Mouse (Mus musculus): Measurements from ENCODE around the gene Pgp.
"Not testable (repeated sequence)": the region's sequence is repeated elsewhere in the genome, so short reads cannot be mapped to it uniquely, and the experiment has no call there.

Gene Pgp

DNA sequence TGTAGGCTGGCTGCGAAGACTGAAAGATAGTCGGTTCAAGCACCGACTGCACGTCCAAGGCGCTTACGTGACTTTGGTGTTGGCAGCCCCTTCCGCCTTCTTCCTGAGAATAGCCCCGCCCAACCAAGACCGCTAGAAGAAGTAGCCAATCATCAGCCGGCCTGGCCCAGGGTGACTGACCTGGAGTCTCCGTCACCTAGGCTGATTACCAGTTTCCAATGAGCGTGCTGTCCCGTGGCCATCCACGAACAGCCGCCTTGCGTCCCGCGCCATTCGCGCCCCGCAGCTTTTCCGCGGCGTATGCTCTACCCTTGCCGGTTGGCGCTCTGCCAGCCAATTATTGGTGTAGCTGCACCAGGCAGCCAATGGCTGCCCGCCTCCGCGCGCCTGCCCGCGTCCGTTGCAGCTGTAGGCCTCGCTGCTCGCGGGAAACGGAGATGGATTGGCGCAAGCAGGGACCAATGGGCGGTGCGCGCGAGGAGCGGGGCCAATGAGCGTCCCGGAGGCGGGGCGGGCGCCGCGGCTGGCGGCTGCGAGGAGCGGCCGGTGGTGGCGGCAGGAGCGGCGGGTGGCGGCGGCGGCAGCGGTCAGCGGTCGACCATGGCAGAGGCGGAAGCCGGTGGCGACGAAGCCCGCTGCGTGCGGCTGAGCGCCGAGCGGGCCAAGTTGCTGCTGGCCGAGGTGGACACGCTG is at the start of gene Pgp, which contains the start of gene E4f1:
Pgp (plus strand) TSS at position 483 of the 693 bp plus-strand sequence.
E4f1 (minus strand) TSS at position 404 of the 693 bp plus-strand sequence.
- DNase-seq (ENCODE audit: low spot score) = peak; percentile 99

DNA sequence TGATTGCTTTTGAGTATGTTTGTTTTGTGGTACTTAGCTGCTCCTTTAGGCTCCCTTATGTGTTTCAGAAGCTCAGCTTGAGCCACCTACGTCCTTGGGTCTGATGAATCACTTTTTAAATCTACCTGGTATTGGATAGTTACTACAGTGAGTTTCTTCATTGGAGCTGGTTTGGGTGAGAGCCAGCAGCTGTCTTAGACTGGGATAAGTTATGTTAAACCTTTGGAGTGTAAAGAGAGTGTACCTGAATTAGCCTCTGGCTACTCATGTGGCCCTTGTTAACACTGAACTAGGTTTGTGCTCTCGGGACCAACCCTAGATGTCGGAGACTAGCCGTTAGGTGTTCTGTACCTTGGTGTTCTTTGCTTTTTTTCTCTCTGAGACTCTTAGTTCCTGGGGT is 47.1 kb upstream of the Pgp start:
- DNase-seq (ENCODE audit: low spot score) = no peak

DNA sequence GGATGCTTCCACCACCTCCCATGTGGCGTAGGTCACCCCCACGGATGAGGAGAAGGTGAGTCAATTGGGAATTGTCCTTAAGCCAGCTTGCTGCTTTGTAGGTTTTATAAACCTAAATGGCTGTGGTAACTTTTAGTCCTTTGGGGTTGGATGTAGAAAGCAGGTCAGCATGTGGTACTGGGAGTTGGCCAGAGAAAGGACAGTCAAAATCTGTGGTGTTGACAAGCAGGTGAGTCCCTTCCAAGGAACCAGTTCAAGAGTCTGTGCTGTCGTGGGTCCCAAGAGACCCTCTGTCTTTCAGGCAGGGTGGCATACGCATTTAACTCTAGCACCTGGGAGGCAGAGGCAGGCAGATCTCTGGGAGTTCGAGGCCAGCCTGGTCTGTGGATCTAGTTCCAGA is 45.7 kb upstream of the Pgp start:
- DNase-seq (ENCODE audit: low spot score) = no peak

DNA sequence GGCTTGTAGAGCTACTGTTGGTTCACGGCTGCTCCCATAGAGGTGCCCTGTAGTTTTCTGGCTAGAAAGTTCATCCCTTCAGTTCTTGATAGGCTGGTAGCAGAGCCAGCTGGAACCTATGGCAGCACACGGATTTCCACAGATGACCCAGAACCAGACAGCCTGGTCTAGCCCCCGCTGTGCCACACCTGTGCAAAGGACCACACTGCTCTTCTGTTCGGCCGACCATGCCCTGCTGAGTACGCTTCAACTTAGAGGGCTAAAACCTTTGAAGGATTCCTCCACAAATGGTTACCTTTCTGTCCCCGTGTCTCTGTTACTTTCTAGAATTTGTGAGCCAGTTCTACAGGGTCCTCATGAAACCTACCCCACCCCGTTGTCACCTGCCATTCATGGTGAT is 44.9 kb upstream of the Pgp start:
- not testable (repeated sequence) for DNase-seq (ENCODE audit: low spot score)

DNA sequence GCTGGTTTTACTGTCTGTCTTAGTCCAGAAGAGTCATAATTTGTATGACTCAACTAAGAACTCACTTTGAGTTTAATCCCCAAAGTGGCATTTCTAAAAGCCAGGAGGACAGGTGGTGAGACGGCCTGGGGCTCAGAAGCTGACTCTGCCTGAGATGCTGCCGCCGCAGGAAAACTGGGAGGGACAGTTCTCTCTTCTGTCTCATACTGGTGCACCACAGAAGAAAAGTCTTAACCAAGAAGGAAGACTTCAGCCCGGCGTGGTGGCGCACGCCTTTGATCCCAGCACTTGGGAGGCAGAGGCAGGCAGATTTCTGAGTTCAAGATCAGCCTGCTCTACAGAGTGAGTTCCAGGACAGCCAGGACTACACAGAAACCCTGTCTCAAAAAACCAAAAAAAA is 44.3 kb upstream of the Pgp start:
- DNase-seq (ENCODE audit: low spot score) = no peak

DNA sequence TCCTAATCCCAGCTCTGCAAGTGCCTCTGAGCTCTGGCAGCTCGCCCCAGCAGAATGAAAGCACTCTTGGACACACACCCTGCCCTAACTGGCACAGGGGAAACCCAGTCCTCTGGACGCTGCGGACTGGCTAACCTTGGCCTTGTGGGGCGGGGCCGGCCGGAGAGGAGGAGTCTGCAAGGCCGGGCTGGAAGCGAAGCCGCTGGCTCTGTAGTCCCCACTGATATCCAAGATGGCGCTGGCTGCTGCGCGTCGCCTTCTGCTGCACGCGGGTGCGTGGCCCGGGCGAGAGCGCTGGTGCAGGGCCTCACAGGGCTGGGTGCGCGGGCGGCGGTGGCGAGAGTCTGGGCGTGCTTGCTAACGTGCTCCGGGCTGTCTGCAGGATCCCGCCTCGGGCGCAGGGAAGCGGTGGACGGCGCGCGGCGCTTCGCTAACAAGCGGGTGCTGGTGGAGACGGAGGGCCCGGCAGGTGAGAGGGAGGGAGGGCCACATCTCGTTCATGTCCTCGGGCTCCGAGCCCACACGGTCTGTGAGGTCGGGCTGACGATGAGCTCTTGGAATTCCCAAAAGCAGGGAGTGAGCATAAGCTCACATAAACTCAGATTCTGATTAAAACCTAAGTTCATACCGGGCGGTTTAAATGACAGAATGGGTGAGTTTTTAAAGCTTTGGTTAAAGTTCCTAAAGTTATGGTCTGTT is 43.6 kb upstream of the Pgp start, which contains the start of gene Eci1:
Eci1 (plus strand) TSS at position 171 of the 699 bp plus-strand sequence.
- peak; percentile 87 for DNase-seq (ENCODE audit: low spot score)

DNA sequence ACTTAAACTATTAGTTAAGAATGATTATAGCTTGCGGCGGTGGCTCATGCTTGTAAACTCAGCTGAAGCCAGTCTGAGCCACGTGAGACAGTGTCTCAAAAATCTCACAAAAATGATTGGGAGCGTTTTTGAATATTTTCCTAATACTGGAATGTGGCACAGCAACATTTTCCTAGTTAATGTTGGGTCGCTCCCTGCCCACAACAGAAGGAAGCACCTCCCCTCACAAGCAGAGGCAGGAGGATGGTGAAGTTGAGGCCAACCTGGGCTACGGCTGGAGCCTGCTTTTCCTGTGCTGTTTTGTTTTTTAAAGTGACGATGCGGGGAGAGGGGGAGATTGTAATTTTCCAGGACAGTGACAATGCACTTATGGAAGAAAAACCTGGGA is 43.0 kb upstream of the Pgp start:
- no peak for DNase-seq (ENCODE audit: low spot score)

DNA sequence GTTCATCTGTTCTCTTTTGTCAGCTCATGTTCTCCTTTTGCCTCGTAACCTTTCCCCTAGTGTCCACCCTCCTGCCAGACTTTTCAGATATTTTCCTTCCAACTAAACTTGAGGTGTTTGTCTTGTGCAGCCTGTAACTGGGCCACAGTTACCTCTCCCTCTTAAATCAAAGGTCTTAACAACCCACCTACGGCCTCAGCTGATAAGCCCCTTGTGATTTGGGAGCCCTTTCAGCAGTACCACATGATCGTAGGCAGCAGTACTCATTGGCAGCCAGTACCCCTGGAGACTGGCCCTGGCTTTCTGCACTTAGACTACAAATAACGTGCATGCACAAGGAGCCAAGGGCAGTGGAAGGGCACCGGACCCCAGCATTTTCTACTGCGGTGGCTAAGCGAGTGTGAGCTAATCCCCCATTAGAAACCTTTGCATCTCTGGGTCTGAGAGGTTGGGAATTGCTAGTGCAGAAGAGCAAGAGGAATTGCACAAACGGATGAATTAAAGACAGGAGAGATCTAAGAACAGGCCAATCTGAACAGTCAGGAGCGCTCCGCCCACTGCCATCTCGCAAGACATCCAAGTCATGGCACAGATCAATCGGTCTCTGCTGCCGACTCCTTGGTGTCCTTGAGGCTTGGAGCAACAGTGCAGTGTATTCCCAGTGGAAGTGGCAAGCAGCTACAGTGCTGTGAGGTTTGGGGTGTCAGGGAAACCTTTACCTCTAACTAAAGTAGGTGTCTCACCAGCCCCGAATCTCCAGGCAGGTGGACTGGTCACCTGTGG is 40.8 kb upstream of the Pgp start:
- no peak for DNase-seq (ENCODE audit: low spot score)

DNA sequence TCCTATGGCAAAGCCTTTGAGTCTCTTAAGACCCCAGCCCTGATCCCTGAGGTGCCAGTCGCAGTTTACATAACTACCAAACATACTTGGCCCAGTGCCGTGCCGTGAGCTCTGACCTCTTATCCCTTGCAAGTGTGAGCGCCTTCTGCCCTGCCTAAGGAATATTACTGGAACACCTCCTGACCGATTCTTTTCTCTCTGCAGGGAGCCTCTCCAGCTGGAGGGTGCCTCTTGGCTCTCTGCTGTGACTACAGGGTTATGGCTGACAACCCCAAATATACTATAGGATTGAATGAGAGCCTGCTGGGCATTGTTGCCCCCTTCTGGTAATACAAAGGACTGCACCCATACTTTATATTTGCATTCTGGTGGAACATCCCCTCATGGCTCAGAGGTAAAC is 33.2 kb upstream of the Pgp start:
- peak; percentile 29 for DNase-seq (ENCODE audit: low spot score)

DNA sequence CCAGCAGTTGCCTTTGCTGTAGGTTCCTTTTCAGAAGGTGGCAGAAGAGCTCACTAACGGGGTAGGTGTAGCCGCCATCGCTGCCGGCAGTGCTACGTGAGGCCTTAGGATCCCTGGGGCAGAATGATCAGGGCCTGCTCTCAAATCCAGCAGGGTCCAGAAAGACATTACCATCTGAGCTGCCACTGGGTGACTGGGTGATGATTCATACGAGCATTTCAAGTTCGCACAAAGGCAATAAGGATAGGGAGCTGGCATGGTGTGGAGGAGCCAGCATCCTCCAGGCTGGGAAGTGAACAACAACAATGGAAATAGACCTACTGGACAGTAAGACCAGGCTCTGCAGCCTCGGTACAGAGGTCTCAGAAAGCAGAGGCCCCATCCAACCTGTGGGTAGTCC is 29.8 kb upstream of the Pgp start:
- no peak for DNase-seq (ENCODE audit: low spot score)

DNA sequence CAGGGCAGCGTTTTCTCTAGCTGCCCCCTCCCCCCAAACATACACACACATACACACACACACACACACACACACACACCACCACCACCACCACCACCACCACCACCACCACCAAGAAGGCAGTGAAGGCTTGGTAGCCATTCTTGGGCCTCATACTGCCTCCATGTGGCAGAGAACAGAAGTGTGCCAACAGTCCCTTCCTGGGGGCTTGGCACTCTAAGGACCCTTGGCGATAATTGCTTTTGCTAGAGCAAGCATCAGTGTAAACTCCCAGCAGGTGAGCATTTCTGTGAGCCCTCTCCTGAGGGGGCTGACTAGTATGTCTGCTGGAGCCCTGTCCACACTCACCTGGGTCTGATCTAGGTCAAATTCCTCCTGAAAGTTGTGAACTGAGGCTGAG is 29.0 kb upstream of the Pgp start:
- DNase-seq (ENCODE audit: low spot score) = no peak

DNA sequence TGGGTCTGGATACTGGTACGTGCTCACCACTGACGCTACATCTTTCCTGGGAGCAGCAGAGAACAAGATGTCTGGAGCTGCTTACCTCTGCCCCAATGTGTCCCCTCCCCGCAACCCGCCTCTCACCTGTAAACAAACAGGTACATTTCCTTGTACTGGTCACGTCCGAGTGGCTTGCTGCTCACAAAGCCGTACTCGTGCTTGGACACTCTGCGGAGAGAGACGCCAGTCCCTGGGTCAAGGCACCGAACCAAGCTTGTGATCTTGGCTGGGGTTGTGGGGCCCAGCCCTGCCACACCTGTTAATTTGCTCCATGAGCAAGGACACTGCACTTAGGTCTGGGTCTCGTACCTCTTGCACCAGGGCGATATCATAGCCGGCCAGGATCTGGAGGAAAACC is 28.1 kb upstream of the Pgp start:
- no peak for DNase-seq (ENCODE audit: low spot score)

DNA sequence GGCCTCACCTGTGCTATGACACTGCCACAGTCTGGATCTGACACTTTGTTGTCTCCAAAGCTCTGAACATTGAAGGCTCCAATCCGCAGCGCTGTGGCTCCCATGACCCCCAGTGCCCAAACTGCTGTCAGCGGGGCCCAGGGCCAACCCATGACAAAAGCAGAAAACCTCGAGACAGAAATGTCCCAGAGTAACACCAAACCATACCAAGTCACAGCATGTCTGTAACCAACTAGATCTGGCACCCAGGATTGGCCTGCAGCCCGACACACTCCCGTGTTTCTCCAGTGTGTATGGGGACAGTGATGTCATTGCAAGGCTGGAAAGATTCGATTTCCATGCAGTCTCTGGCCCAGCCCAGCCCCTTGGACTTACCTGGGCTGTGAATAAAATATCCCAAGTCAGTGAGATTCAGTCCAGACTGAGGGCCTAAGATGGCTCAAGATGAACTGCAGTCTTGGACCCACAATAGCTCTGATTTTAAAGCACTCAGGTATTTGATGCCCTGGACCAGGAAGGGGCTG is 27.5 kb upstream of the Pgp start, which contains the start of gene Dnase1l2:
Dnase1l2 (minus strand) TSS at position 474 of the 524 bp plus-strand sequence.
- DNase-seq (ENCODE audit: low spot score) = no peak

DNA sequence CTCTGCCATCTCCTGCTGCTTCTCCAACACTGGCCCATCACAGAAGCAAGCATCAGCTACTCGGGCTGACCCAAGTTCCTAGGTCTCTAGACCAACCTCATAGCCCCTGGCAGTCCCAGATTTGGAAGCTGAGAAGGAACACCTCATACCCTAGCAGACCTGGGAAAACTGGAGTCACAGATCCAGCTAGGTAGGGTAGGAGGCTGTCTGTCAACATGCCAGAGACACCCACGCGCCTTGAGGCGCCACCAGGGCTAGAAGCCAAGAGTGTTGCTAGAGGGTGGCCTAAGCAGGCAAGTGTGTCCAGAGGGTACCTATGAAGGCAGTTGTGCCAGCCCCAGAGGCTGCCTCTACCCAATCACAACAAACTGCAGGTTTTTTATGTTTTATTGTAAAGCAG is 26.8 kb upstream of the Pgp start:
- no peak for DNase-seq (ENCODE audit: low spot score)

DNA sequence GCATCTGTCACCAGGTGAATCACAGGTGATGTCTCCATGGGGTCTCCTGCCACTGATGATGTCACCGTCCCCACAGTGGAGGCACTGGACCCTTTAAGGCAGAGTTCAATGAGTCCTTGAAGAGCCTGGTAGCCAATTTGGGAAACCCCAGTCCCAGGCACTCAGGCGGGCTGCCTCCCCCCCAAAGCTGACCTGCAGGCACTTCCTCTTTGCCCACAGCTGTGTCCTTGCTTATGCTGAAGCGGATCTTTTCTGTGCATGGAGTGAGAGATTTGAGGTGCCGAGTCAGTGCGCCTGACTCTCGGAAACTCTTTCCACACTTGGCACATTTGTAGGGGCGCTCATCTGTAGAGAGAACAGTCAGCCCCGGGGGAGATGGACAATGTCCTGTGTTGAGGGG is 23.6 kb upstream of the Pgp start:
- no peak for DNase-seq (ENCODE audit: low spot score)

DNA sequence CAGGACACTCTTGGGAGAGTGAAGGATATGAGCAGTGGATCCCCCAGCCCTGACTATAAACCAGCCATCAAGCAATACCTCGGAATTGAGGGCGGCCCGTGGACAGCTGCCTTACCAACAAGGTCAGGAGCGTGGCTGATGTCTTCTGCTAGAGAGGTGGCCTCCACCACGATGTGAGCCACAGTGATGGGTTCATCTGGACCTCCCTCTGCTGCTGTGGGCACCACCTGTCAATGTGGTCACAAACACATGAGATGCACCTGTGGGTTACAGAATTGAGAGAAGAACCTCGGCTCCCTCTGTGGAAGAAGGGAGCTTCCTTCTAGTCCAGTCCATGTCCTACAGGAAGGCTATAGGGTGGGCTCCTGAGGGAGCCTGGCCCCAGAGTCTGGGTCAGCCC is 20.7 kb upstream of the Pgp start:
- DNase-seq (ENCODE audit: low spot score) = no peak

DNA sequence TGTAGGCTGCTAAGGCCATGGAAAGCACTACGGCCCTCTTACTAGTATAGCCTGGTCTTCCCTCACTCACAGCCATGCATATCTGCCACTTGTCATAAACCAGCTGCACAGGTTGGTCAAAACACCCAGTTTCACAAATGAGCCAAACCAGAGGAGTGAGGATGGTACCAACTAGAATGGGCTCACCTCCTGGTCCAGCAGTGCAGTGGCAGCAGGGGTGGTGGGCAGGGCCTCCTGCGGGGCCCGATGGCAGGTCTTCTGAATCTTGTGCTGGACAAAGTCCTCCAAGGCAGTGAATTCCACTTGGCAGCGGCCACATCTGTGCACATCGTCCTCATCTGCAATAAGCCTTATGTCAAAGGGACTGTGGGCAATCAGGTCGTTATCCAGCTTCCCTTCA is 19.0 kb upstream of the Pgp start:
- no peak for DNase-seq (ENCODE audit: low spot score)

DNA sequence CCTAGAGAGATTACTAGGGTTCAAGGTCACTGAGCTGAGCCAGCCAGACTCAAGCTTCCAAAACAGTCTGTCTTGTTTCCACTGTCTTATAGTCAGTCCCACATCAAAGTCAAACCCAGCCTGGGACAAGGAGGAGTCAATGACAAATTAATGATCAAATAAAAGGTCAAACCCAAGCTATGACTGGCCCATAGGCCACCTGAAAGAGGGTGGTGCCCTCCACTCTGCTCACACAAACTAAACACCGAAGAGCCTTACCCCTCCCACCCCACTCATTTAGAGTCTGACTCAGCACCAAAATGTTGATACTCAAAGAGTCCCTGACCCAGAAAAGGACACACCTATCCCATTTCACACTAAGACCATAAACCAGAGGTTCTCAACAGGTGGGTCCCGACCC is 16.8 kb upstream of the Pgp start:
- DNase-seq (ENCODE audit: low spot score) = peak; percentile 32

DNA sequence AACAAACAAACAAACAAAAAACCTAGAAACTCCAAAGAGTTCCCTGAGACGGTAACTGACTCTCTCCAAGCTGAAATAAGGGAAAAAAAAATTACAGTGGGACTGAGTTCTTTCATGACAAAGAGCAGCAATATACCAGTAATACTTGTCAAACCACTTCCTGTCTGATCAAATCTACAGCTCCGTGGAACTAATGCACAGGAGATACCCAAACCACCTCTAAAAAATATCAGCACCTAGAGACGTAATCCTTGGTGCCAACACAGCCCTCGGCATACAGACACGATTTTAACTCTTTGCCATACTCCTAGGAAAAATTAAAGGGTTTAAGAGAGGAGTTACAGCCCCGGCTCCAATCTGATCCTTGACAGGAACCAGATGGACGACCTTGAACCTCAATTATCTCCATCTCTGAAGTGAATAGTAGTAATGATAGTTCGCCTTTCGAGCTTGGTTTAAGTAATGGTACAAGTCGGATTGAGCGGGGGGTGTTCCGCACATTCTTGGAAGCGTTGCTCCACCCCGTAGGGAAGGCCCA is 15.9 kb upstream of the Pgp start:
- DNase-seq (ENCODE audit: low spot score) = no peak

DNA sequence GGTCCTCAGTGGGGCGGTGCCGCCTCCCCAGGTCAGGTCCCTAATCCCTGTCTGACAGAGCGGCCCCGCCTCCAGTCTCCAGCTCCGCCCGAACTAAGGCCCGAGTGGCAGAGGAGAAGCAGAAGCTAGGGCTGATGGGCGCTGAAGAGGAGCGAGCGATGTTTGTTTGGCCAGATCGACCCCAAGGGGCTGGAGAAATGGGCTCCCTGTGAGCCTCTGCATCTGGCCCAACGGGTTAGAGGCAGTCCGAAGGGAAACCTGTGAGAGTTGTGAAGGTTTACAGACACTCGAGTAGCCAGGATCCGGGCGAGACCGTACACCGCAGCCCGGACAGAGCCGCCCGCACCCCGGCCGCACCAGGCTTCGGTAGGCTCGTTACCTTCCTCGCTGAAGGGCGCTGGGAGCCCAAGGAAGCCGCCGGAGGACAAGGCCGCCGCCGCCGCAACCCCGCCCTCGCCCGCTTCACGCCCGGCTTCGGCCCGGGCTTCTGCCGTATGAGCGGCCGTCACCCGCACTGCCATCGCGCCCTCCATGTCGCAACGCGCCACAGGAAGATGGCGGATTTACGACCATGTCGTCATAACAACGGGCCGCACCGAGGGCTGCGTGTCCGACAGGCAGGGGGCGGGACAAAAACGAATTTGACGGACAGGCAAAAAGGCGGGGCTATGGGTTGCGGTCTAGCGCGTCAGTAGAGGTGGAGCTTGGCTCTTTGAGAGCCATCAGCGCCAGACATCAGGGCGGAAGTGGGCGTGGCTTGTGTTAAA is 15.3 kb upstream of the Pgp start:
- DNase-seq (ENCODE audit: low spot score) = peak; percentile 97

DNA sequence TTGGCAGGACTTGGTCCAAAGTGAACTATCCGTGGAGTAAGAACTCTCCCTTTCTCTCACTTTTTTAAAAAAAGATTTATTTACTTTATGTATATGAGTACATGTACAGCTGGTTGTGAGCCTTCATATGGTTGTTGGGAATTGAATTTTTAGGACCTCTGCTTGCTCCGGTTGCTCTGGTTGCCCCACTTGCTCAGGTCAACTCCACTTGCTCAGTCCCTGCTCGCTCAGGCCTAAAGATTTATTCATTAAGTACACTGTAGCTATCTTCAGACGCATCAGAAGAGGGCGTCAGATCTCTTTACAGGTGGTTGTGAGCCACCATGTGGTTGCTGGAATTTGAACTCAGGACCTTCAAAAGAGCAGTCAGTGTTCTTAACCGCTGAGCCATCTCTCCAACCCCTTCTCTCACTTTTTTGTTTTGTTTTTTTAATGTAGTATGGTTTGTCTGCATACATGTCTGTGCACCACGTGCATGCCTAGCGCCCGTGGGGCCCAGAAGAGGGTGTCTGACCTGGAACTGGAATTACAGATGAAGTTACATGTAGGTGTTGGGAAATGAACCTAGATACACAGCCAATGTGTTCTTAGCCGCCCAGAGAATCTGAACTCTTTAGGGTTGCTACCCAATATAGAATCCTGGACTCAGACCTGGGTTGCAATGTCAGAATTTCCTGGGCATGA is 14.5 kb upstream of the Pgp start:
- not testable (repeated sequence) for DNase-seq (ENCODE audit: low spot score)

Data from spleen, adult 12 weeks (tissue).